Mouse (Mus musculus): ENCODE data around the gene Snx25. TPM values are rescaled to one million over a fixed set of nuclear protein-coding genes. Genes with fewer than 3 reads are reported as not detected.
"Not testable (repeated sequence)": the region's sequence is repeated elsewhere in the genome, so short reads cannot be mapped to it uniquely, and the experiment has no call there.

Snx25 gene
- total RNA-seq, 1 experiment from 2014 or later = 10.9 TPM

DNA sequence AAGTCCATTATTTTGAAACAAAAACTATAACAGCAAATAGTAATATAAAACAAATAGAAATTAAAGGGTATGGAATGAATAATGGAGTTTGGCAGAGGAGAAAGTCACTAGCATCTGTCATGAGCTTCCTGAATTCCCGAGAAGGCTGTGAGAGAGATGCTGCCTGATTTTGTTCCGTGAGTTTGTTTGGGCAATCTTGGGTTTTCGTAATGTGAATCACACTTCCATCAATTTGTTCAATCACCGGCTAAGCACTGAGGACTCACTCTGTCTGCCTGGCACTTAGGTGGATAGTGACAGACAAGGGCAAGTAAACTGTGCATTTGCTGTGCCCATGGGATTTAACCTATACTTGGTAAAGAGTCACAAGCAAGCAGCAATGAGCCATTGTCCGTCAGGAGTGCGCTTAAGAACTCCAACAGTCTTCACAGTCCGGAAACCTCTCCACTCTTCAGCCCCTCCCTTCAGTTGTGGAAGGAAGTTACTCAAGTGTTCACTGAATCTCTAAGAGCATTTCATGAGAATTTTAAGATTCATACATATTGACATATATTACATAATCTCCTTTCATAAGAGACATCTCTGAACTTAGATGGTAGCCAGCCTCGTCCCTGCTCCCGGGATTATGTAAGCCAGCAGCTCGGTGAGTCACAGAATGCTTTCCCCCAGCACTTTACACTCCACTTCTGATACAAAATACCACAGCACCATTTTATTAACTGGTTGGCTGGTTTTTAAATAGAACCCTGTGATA, 13.9 kb downstream of the Snx25 start:
- ATAC-seq (replicated peaks; ENCODE audit: low read depth, poor library complexity, severe bottlenecking) = peak; percentile 79

DNA sequence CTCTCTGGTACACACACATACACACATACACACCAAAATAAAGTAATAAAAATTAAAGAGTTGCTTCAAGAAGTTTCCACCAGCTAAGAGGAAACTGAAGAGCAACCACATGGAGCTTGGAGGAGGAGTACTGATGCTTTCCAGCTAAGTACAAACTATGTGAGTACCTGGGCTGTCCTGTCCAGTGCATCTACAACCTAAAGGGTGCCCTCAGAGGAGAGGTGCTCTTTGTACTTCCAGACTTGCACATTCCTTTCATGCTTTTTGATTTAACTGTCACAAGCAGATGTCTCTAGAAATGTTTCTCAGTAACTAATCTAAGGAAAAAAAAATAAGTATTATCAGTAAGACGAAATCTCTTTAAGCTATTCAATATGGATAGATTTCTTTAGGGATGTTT, 14.6 kb downstream of the Snx25 start:
- no peak for ATAC-seq (replicated peaks; ENCODE audit: low read depth, poor library complexity, severe bottlenecking)

- ATAC-seq (replicated peaks; ENCODE audit: low read depth, poor library complexity, severe bottlenecking) = not testable (repeated sequence)
These were observed 16.4 kb downstream of the Snx25 start for GRCm38 (mm10) chr8:46135546-46135945.

DNA sequence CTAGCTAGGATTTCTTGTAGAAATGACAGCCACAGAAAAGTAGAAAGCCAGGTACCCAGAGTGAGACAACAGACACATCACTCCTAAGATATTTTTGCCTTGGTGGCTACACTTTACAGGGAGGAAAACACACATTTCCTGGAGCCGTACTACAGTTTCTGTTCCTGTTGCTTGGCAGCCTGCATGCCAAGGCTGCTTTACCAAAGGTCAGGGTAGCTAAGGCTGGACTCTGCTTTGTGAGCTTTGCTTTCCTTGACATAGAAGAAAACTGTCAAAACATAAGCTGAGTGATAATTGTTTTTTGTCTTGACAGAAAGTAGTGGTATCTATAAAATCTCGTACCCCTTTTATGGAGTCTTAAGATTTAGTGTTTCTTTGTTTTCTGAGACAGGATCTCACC, 21.5 kb downstream of the Snx25 start:
- 0 out of 2 replicates have a peak, but pooled peaks have one; percentile 18 for ATAC-seq (replicated peaks; ENCODE audit: low read depth, poor library complexity, severe bottlenecking)

DNA sequence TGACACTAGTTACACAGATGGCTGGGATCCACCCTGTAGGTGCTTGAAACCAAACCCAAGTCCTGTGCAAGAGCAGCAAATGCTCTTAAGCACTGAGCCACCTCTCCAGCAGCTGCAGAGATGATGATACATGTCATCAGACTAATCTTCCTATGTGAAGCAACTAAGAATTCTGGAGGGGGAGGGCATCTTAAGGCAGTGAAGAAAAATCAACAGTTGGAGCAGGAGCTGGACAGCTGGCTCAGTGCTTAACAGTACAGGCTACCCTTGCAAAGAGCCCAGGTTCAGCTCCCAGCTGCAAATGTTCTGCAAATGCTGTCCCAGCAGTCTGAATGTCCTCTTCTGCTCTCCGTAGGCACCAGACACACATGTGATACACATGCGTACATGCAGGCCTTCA, 29.5 kb downstream of the Snx25 start:
- ATAC-seq (replicated peaks; ENCODE audit: low read depth, poor library complexity, severe bottlenecking) = no peak

DNA sequence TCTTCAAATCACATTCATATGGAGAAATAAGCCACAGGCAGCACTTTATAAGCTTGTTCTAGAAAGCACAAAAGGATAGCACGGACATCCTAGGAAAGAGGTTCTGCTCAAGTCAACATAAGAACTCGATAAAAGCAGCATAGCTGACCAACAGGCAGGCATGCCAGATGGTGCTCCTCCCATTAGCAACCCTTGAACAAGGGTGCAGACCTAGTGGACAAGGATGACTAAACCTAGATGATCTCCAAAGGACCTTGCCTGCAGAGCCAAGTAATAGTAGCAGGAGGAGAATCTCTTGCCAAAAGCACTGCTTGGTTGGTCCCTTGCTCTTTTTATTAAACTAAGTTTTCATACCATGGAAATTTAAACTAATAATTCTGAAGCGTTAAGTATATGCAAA, 32.8 kb downstream of the Snx25 start:
- ATAC-seq (replicated peaks; ENCODE audit: low read depth, poor library complexity, severe bottlenecking) = no peak

DNA sequence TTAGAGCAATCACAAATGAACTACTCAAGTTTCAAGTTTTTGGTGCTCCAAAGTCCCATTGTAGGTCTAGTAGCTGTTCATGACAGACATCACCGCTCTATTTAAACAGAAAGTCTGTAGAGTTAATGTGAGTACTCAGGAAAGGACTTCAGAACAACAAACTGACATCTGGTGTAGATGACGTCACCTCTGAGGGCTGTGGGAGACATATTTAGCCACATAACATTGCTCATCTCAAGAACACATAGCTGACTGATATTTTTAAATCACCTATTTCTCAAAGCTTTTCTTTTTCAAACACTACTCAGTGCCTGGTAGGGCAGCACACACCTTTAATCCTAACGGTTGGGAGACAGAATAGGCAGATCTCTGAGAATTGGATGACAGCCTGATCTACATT, 34.8 kb downstream of the Snx25 start:
- no peak for ATAC-seq (replicated peaks; ENCODE audit: low read depth, poor library complexity, severe bottlenecking)

GRCm38 (mm10) chr8:46113421-46114170, 38.4 kb downstream of the Snx25 start:
- ATAC-seq (replicated peaks; ENCODE audit: low read depth, poor library complexity, severe bottlenecking) = not testable (repeated sequence)

DNA sequence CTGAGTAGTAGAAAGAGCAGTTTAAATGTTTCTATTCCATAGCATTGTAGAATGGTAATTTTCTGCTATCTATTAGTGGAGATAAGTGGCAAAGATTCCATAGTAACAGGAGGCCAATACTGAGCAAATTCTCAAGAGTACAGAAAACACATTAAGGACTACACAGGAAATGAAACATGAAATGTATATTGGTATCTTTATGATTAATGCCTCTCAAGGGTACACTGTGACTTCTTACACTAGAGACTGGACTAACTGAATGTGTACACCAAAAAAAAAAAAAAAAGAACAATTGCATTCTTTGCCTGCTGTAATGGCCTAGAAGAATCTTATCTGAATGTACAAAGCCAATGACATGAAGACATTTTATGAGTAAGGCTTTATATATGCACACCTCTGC, 44.3 kb downstream of the Snx25 start:
- no peak for ATAC-seq (replicated peaks; ENCODE audit: low read depth, poor library complexity, severe bottlenecking)

GRCm38 (mm10) chr8:46103434-46103833, 48.5 kb downstream of the Snx25 start:
- ATAC-seq (replicated peaks; ENCODE audit: low read depth, poor library complexity, severe bottlenecking) = no peak

DNA sequence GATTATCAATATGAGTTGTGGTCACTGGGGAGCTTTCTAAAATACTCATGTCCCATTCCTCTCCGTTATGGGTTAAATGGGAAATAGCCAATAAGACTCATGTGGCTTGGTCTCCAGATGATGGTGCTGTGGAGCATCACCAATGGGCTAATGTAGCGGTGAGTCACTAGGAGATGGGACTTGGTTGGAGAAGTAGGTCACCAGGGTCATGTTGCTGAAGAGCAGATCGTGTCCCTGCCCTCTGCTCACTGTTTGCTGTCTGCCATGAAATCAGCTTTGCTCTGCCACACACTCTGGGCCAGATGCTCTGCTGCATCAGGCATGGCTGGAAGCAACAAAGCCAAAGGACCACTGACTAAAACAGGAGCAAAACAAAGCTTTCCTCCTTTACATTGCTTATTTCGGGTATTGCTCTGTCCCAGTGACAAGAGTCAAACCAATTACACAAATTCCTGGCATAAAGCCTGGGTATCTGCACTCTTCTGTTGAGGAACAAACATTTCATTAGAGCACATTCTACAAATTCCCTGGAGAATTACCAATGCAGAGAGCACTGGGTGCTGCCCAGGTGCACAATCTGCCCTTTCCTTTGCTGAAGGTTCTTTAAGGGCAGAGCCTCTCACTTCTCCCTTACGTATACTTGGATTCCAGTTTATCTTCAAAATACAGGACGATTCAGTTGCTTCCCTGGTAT, 59.1 kb downstream of the Snx25 start:
- ATAC-seq (replicated peaks; ENCODE audit: low read depth, poor library complexity, severe bottlenecking) = no peak

GRCm38 (mm10) chr8:46083141-46083540, 68.8 kb downstream of the Snx25 start:
- ATAC-seq (replicated peaks; ENCODE audit: low read depth, poor library complexity, severe bottlenecking) = no peak

DNA sequence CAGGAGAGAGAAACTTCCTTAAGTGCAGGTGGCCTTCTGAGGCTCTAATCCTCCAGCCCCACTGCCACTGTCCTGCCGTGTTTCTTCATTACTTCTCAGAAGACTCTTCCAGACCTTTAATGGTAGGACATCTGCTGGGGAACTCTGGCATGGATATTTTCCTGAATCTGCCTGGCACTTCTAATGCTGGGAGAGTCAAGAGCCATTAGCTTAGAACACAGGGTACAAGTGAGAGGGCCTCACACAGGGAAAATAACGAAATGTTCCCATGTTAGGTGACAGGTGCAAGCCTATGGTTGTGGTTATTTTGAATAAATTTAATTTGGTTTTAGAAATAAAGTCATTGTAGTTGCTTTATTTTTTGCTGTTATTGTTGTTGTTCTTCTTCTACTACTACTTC, 70.9 kb downstream of the Snx25 start:
- ATAC-seq (replicated peaks; ENCODE audit: low read depth, poor library complexity, severe bottlenecking) = no peak

DNA sequence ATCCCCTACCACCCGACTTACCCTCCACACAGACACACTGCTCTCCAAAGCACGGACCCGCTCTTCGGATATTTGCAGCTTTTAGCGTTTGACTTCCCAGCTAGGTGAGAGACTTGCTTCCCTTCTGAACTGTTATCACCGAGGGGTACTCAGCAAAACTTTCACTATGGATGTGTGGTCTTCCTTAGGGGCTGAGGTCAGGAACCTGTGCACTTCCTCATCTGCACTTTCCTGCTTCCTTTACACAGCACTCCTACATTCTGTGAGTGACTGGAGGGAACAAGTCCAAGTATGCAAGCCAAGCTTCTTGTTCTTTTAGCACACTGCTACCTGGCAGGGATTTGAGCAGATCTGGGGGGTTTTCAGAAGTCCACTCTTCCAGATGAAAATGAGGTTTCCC, 73.1 kb downstream of the Snx25 start:
- ATAC-seq (replicated peaks; ENCODE audit: low read depth, poor library complexity, severe bottlenecking) = 0 out of 2 replicates have a peak, but pooled peaks have one; percentile 39

DNA sequence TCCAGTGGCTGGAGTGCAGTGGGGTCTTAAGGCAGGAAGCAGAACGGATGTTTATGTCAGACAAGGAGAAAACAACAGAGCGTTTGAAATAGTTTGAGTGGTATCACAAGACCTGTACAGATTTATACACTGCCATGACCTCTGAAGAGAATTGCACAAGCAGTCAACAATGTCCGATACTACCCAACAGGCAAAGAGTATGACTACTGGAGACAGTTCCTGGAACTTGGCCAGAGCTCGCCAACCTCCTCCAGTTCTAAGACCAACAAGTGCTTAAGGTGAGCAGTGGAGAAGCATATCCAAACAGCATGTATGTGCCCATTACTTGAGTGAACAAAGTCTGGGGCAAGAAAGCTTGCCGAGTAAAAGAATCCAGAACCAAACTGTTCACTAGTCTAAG, 76.7 kb downstream of the Snx25 start:
- ATAC-seq (replicated peaks; ENCODE audit: low read depth, poor library complexity, severe bottlenecking) = no peak

DNA sequence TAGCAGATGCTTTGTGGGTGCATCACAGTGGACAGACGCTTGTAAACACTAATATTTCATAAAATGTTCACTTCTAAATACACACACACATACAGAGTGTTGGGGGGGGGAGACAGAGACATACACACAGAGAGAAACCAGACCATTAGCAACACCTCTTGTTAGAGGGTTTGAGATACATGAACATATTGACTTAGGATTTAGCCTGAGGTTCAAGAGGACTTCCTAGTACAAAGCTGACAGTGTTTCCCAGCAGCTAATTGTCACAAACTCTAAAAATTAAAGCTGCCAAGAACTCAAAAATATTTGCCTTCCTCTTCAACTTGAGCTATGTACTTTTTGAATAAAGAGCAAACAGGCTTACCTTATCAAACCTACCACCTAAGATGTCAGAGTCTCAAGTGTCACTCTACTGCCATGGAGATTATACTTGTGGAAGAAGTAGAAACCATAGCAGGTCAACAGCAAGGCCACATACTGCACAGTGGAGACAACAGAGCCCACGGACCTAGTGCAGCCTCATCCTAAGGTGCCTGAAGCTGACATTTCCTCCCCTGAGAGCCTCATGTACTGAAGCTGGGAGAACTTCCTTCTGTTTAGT, 78.3 kb downstream of the Snx25 start:
- ATAC-seq (replicated peaks; ENCODE audit: low read depth, poor library complexity, severe bottlenecking) = no peak

DNA sequence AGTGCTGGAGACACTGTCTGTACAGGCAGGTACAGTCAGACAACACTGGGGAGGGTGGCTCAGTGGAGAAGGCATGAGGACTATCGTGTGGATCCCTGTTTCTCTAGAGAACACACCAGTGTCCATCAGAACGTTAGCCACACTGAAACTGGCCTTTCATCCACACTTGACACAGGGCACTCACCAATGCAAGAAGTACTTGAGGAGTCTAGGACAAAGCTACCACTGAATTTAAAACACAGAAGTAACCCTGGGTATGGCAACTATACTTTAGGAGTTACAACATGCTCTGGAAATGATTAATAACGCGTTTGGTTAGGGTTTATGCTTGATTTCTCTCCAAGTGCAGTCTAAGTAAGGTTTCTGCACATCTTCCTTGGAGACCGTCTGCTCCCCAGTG, 79.2 kb downstream of the Snx25 start:
- ATAC-seq (replicated peaks; ENCODE audit: low read depth, poor library complexity, severe bottlenecking) = no peak

GRCm38 (mm10) chr8:46040260-46040659, 111.7 kb downstream of the Snx25 start:
- ATAC-seq (replicated peaks; ENCODE audit: low read depth, poor library complexity, severe bottlenecking) = no peak

GRCm38 (mm10) chr8:46039666-46040065, 112.3 kb downstream of the Snx25 start:
- ATAC-seq (replicated peaks; ENCODE audit: low read depth, poor library complexity, severe bottlenecking) = no peak

DNA sequence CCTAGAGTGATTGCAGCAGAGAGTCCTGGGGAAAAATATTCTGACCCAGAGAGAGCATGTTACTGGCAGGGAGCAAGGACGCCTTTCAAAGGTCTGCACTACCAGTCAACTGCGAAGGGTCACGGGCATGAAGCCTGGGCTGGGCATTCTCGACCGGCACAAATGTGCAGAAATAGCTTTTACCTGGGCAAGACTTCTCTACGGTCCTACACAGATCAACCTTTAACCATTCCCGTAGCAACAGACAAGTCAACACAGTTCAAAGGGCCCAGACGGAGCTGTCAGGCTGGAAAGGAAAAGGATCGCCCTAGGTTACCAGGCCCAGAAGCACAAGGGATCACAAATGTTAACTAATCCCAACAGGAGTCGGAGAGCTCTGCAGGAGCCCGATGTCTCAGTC, 115.7 kb downstream of the Snx25 start:
- no peak for ATAC-seq (replicated peaks; ENCODE audit: low read depth, poor library complexity, severe bottlenecking)

- no peak for ATAC-seq (replicated peaks; ENCODE audit: low read depth, poor library complexity, severe bottlenecking)
These were observed 127.6 kb downstream of the Snx25 start for GRCm38 (mm10) chr8:46024392-46024791.
